Mouse (Mus musculus): Measurements from ENCODE around the gene Egf. TPM values are rescaled to one million over a fixed set of nuclear protein-coding genes. Genes with fewer than 3 reads are reported as not detected.

Gene Egf
- total RNA-seq, 2 experiments from 2014 or later, result 1.7 to 2.3 TPM

- DNase-seq, result no peak
- intact Hi-C loops (cut with DNase I), result no loop called here
Observed at GRCm38 (mm10) chr3:129657222-129657621, 97.9 kb downstream of the Egf start.

DNA sequence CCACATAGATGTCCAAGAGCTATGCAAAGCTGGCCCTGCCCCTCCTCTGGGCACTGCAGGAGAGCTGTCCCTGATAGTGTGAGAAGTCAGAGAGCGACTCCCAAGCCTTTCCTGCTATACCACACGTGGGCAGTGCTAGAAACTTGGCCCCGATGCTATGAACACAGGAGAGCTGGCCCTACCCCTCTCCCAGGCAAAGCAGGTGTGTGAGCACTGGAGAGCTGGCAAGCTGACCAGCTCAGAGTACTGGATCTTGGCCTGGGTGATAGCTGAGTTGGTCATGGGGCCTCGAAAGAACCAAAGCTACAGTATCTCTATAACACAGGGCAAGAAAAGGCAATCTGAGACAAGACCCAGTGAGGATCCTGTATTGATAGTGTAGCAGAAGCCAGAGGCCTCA lies 98.6 kb downstream of the Egf start:
- DNase-seq, result no peak
- intact Hi-C loops (cut with DNase I), result no loop called here

GRCm38 (mm10) chr3:129652476-129652875 lies 102.6 kb downstream of the Egf start:
- DNase-seq, result no peak
- intact Hi-C loops (cut with DNase I), result no loop called here

DNA sequence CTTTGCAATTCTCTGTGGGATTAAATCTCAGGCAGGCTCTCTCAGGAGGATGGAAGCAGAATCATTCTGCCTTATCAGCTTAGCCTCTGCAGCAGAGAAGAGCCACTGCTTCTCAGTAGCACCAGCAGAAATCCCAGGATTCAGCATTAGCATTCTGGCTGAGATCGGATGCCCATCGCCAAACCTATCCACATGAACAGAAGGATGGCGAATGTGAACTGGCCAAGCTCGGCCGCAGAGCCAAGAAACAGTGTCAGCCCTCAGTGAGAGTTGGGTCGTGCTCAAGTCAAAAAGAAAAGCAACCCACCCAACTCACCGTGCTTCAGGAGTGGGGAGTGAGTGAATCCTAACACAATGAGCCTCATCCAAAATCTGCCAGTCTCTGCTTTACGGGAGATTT lies 103.4 kb downstream of the Egf start:
- intact Hi-C loops (cut with DNase I), result no loop called here
- no peak for DNase-seq

DNA sequence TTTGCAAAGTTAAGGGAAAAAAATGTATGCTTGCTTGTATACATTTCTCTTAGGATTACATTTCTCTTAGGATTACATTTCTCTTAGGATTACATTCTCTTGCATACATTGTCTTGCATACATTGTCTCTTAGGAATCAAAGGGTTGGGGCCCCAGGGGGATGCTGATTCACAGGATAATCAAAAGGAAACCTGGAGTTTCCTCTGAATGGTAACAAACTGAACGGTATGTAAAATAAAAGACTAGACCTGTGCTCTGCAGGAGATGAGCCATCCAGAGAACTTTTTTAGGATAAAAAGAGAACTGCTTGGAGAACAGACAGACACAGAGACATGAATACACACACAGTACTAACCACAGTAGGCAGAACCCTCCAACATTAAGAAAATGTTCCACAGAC lies 104.2 kb downstream of the Egf start:
- intact Hi-C loops (cut with DNase I), result no loop called here

GRCm38 (mm10) chr3:129650293-129650612 lies 104.9 kb downstream of the Egf start:
- intact Hi-C loops (cut with DNase I), result no loop called here
- DNase-seq, result no peak

More for the DNA sequence above, 104.2 kb downstream of the Egf start:
- DNase-seq, result no peak

DNA sequence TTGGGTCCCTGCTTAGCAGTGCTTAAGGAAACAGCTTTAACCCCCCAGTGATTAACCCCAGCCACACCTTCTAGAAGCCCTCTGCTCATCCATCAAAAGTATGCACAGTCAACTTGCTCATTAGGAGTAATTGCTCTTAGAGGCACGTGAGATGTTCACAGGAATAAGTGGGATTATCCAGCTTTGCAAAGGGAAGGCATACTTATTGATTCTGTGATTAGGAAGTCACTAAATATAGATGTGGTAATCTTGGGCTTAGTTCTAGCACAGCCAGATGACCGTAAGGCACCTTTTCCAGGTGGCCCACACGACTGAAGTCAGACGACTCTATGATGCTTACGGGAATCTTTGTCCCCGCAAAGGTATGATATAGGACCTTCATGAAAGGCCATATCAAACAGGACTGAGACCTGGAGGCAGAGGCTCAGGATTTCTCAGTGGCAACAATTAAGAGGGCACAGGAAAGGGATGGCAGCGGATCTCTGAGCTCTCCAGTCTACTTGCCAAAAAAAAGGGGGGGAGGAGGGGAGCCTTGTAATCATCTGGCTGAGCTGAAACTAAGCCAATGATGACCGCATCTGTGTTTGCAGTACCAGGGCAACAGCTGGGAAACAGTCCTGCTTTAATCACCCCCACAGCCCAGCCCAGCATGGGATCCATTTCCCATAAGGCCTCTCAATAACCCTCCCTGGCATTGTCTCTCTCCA lies 105.4 kb downstream of the Egf start:
- DNase-seq, result peak; percentile 20 to 67
- intact Hi-C loops (cut with DNase I), result no loop called here

- intact Hi-C loops (cut with DNase I), result no loop called here
- no peak for DNase-seq
Observed at GRCm38 (mm10) chr3:129648598-129648997, 106.5 kb downstream of the Egf start.

DNA sequence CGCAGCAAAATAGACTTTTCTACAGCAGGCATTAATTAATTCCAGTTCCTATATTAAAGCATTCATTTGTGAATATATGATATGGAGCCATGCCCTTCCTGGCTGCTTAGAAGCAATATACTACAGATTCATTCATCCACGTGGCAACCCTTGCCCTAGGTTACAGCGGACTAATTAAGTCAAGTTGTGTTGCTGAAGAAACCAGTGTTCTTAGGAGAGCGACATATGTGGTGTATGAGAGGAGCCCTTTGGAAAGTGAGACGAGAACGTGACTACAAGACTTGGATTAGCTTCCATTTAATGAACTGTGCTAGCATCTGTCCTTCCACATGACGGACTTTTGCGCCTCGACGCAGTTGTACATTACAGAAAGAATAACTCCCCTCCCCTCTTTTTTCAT lies 107.8 kb downstream of the Egf start:
- intact Hi-C loops (cut with DNase I), result no loop called here
- no peak for DNase-seq

DNA sequence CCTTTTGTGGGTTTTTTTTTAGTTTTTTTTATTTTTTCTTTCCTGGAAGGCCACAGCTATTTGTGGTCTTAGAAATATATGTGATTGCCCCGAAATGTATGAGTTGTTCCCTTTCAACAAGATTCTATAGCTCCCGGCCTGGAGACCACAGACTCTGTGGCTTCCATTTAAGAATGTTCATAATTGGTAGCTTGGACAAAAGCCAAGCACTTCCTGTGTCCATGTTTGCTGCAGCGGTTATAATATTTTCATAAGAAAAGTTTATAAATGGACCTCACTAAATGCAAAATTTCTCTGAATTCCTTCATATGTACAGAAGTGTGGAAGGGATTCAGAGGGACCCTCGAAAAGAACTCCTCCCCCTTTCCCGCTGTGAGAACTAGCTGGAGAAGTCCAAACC lies 108.3 kb downstream of the Egf start:
- intact Hi-C loops (cut with DNase I), result no loop called here
- no peak for DNase-seq

GRCm38 (mm10) chr3:129645409-129645808 lies 109.7 kb downstream of the Egf start:
- intact Hi-C loops (cut with DNase I), result no loop called here
- DNase-seq, result no peak

- no peak for DNase-seq
- intact Hi-C loops (cut with DNase I), result no loop called here
Observed at GRCm38 (mm10) chr3:129641621-129642020, 113.5 kb downstream of the Egf start.

GRCm38 (mm10) chr3:129640211-129641000 lies 114.7 kb downstream of the Egf start:
- DNase-seq, result no peak
- intact Hi-C loops (cut with DNase I), result no loop called here

DNA sequence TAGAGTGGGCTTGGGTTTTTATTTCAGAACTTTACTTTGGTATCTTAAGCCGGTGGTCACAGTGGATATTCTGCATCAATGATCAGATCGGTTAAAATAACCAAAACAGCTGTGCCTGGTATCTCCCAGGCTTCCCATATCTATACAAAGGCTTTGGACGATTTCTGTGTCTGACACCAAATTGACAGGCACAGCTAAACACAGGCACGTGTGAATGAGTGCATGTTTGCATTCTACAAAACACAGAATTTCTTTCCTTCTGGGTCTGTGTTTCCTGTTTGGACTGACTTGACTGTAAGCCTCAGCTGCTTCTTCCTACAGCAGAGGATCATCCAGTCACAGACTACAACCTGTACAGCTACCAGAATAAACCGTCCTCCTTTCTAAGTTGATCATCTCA lies 115.4 kb downstream of the Egf start:
- intact Hi-C loops (cut with DNase I), result loop anchor here (5.0 kb wide), 1 partner anchor 217 kb away; no protein-coding TSS in a partner anchor

GRCm38 (mm10) chr3:129637446-129637845 lies 117.7 kb downstream of the Egf start:
- no peak for DNase-seq
- intact Hi-C loops (cut with DNase I), result loop anchor here (5.0 kb wide), 1 partner anchor 215 kb away; no protein-coding TSS in a partner anchor

More for the DNA sequence above, 115.4 kb downstream of the Egf start:
- no peak for DNase-seq

DNA sequence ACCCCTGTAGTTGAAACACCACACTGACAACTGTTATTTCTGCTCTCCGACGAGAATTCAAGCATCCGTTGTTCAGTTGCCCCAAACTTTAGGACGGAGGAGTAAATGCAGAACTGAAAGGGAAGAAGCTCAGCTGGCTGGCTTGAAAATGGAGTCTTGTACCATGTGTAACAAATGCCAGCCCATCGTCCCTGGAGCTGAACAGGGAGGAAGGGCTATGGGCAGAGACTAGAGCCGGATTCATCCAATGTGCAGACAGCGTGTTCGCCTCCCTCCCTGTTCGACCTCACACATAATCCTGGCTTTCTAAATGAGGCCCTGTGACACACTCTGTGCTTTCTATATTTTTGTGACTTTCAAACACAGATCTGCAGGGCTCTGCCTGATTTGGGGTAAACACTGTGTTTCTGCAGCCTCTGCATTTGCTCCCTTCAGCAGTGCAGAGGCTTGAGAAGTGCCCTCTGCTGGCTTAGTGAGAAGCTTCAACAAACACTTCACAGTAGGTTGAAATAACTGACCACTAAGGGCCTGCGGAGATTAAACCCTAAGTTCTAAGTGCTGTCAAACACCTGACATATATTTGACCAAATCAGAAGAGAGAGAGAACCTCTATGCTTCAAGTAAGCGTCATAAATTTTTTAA lies 120.7 kb downstream of the Egf start:
- intact Hi-C loops (cut with DNase I), result loop anchor here (5.0 kb wide), 1 partner anchor 102 kb away; the partner anchor contains the start of gene Elovl6
- peak in 1 of 2 experiments; percentile 53 for DNase-seq

GRCm38 (mm10) chr3:129633518-129633917 lies 121.6 kb downstream of the Egf start:
- intact Hi-C loops (cut with DNase I), result loop anchor here (5.0 kb wide), 1 partner anchor 101 kb away; the partner anchor contains the start of gene Elovl6
- no peak for DNase-seq

- DNase-seq, result no peak
- intact Hi-C loops (cut with DNase I), result loop anchor here (5.0 kb wide), 1 partner anchor 100 kb away; the partner anchor contains the start of gene Elovl6
Observed at GRCm38 (mm10) chr3:129631857-129632256, 123.3 kb downstream of the Egf start.

- intact Hi-C loops (cut with DNase I), result loop anchor here (5.0 kb wide), 1 partner anchor 99 kb away; the partner anchor contains the start of gene Elovl6
- no peak for DNase-seq
Observed at GRCm38 (mm10) chr3:129631018-129631417, 124.1 kb downstream of the Egf start.

Measured in heart, postnatal 14 days (tissue).